Mouse (Mus musculus): ENCODE results near the gene Rngtt. TPM values are rescaled to one million over a fixed set of nuclear protein-coding genes. Genes with fewer than 3 reads are reported as not detected.
"Not testable (repeated sequence)": the region's sequence is repeated elsewhere in the genome, so short reads cannot be mapped to it uniquely, and the experiment has no call there.

Rngtt gene
- total RNA-seq, 2 experiments from 2014 or later = 25.3 to 27.2 TPM

GRCm38 (mm10) chr4:33419644-33420043 is 109.5 kb downstream of the Rngtt start:
- no peak for DNase-seq (ENCODE audit: extremely low spot score in 1 of 2, low spot score in 1 of 2)

GRCm38 (mm10) chr4:33428856-33429255 is 118.7 kb downstream of the Rngtt start:
- no peak for DNase-seq (ENCODE audit: extremely low spot score in 1 of 2, low spot score in 1 of 2)

GRCm38 (mm10) chr4:33441864-33442263 is 131.8 kb downstream of the Rngtt start:
- no peak for DNase-seq (ENCODE audit: extremely low spot score in 1 of 2, low spot score in 1 of 2)

GRCm38 (mm10) chr4:33446265-33446664 is 136.2 kb downstream of the Rngtt start:
- DNase-seq (ENCODE audit: extremely low spot score in 1 of 2, low spot score in 1 of 2) = no peak

- no peak for DNase-seq (ENCODE audit: extremely low spot score in 1 of 2, low spot score in 1 of 2)
These were observed 136.8 kb downstream of the Rngtt start for GRCm38 (mm10) chr4:33446881-33447280.

- DNase-seq (ENCODE audit: extremely low spot score in 1 of 2, low spot score in 1 of 2) = not testable (repeated sequence)
These were observed 140.2 kb downstream of the Rngtt start for GRCm38 (mm10) chr4:33450356-33450755.

GRCm38 (mm10) chr4:33459851-33460250 is 149.7 kb downstream of the Rngtt start:
- no peak for DNase-seq (ENCODE audit: extremely low spot score in 1 of 2, low spot score in 1 of 2)

- no peak for DNase-seq (ENCODE audit: extremely low spot score in 1 of 2, low spot score in 1 of 2)
These were observed 154.3 kb downstream of the Rngtt start for GRCm38 (mm10) chr4:33464432-33464831.

- DNase-seq (ENCODE audit: extremely low spot score in 1 of 2, low spot score in 1 of 2) = no peak
These were observed 155.8 kb downstream of the Rngtt start for GRCm38 (mm10) chr4:33465871-33466270.

- DNase-seq (ENCODE audit: extremely low spot score in 1 of 2, low spot score in 1 of 2) = no peak
These were observed 156.9 kb downstream of the Rngtt start for GRCm38 (mm10) chr4:33466970-33467399.

GRCm38 (mm10) chr4:33467627-33468026 is 157.5 kb downstream of the Rngtt start:
- DNase-seq (ENCODE audit: extremely low spot score in 1 of 2, low spot score in 1 of 2) = no peak

- DNase-seq (ENCODE audit: extremely low spot score in 1 of 2, low spot score in 1 of 2) = no peak
These were observed 158.0 kb downstream of the Rngtt start for GRCm38 (mm10) chr4:33468151-33468550.

- DNase-seq (ENCODE audit: extremely low spot score in 1 of 2, low spot score in 1 of 2) = no peak
These were observed 160.7 kb downstream of the Rngtt start for GRCm38 (mm10) chr4:33470671-33471302.

GRCm38 (mm10) chr4:33478011-33478785 is 168.1 kb downstream of the Rngtt start:
- DNase-seq (ENCODE audit: extremely low spot score in 1 of 2, low spot score in 1 of 2) = no peak

- DNase-seq (ENCODE audit: extremely low spot score in 1 of 2, low spot score in 1 of 2) = no peak
These were observed 171.6 kb downstream of the Rngtt start for GRCm38 (mm10) chr4:33481721-33482120.

- DNase-seq (ENCODE audit: extremely low spot score in 1 of 2, low spot score in 1 of 2) = no peak
These were observed 175.9 kb downstream of the Rngtt start for GRCm38 (mm10) chr4:33486050-33486449.

GRCm38 (mm10) chr4:33491108-33491507 is 181.0 kb downstream of the Rngtt start:
- no peak for DNase-seq (ENCODE audit: extremely low spot score in 1 of 2, low spot score in 1 of 2)

- DNase-seq (ENCODE audit: extremely low spot score in 1 of 2, low spot score in 1 of 2) = no peak
These were observed 184.3 kb downstream of the Rngtt start for GRCm38 (mm10) chr4:33494377-33494776.

- no peak for DNase-seq (ENCODE audit: extremely low spot score in 1 of 2, low spot score in 1 of 2)
These were observed 186.9 kb downstream of the Rngtt start for GRCm38 (mm10) chr4:33496985-33497384.

- no peak for DNase-seq (ENCODE audit: extremely low spot score in 1 of 2, low spot score in 1 of 2)
These were observed 187.5 kb downstream of the Rngtt start for GRCm38 (mm10) chr4:33497657-33498056.

GRCm38 (mm10) chr4:33498160-33498874 is 188.2 kb downstream of the Rngtt start:
- DNase-seq (ENCODE audit: extremely low spot score in 1 of 2, low spot score in 1 of 2) = no peak

Measured in layer of hippocampus, postnatal 25 days (tissue).